28 mouse cellular contexts compared by ENCODE assay signal in the genomic region with DNA sequence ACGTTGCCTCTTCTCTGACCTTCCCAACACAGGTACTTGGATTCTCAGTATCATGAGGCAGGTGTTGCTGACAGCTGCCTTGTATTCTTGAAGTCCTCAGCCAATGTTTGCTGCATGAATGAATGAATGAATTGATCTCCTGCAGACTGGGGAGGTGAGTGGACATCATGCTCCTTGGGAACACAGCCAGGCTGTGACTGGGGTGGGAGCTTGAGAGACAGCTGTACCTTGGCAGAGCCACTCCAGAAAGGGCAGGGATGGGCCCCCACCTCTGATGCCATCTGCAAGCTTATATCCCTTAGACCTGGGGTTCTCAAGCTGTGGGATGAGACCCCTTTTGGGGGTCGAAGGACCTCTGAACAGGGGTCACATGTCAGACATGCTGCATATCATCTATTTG.
"Had no signal": no experiment of that assay in that cellular context is flagged by ENCODE, and none has a peak within 500 bp of the region (broad histone marks: within the 10 kb centered on the region; RNA-seq: fewer than 3 reads in every experiment).

No protein-coding gene starts in this region.

- H3K27me3 ChIP-seq: hindbrain, embryonic 12.5 days; hindbrain, embryonic 15.5 days; intestine, embryonic 15.5 days had no signal

- H3K27ac ChIP-seq: heart, embryonic 10.5 days; heart, embryonic 13.5 days; heart, embryonic 15.5 days; hindbrain, embryonic 10.5 days; hindbrain, embryonic 12.5 days; hindbrain, embryonic 13.5 days; hindbrain, embryonic 14.5 days; hindbrain, embryonic 15.5 days; hindbrain, postnatal 0 days; intestine, embryonic 15.5 days; kidney, embryonic 15.5 days; kidney, postnatal 0 days; layer of hippocampus, adult 2 months had no signal

- DNase-seq: heart, postnatal 10 days; heart, postnatal 14 days; heart, postnatal 36 days; heart, postnatal 4 days; kidney, adult 11 months; kidney, adult 18-20 months; kidney, adult 2 months; kidney, adult 8-10 months; kidney, adult 9 months; kidney, postnatal 10 days; kidney, postnatal 14 days; kidney, postnatal 25 days; kidney, postnatal 36 days; kidney, postnatal 4 days had no signal

- H3K4me3 ChIP-seq: heart, embryonic 10.5 days; heart, embryonic 12.5 days; heart, embryonic 13.5 days; heart, embryonic 15.5 days; hindbrain, embryonic 10.5 days; hindbrain, embryonic 12.5 days; hindbrain, embryonic 13.5 days; hindbrain, embryonic 15.5 days; intestine, embryonic 15.5 days; kidney, embryonic 15.5 days; layer of hippocampus, adult 2 months had no signal

- H3K36me3 ChIP-seq: heart, embryonic 10.5 days; heart, embryonic 12.5 days; heart, embryonic 13.5 days; heart, embryonic 15.5 days; hindbrain, embryonic 10.5 days; hindbrain, embryonic 12.5 days; hindbrain, embryonic 13.5 days; hindbrain, embryonic 15.5 days; intestine, embryonic 15.5 days; kidney, embryonic 15.5 days had no signal

- H3K4me1 ChIP-seq: heart, embryonic 15.5 days had no signal
